Mouse (Mus musculus): Measurements from ENCODE around the gene Atg7. TPM values are rescaled to one million over a fixed set of nuclear protein-coding genes. Genes with fewer than 3 reads are reported as not detected.

The Atg7 gene
- polyA plus RNA-seq, 1 experiment from 2014 or later: 18.7 TPM

DNA sequence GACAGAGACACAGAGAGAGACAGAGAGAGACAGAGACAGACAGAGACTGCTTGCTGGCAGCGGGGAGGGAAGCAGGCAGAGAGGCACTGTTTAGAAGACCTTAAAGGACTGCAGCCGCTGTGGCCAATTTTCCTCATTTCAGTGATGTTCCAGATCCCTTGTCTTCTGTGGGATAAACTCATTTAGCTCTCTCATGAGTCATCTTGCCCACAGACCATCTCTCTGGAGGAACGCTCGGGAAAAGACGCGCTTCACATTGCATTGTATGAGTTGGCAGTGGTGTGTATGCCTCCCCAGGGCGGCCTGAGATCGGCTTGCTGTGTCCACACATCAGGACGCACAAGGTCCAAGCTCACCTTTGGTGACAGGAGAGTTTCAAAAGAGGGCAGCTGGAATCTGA is 151.8 kb downstream of the Atg7 start:
- Histone ChIP-seq H3K4me3 (no peak overlapping the region), H3K36me3 (no peaks in the 10 kb centered on the region), H3K27me3 (no peaks in the 10 kb centered on the region), H3K4me1 (peaks cover 37% of the 10 kb centered on the region), H3K9ac (no peak overlapping the region), H3K4me2 (replicated peaks) (no peak overlapping the region), H3K9me3 (no peaks in the 10 kb centered on the region), H3K27ac (no peak overlapping the region)
- 95% methylated on average over 9 of the region's 9 CpGs for WGBS
- no peak for ATAC-seq (ENCODE audit: low FRiP score, low read depth)

DNA sequence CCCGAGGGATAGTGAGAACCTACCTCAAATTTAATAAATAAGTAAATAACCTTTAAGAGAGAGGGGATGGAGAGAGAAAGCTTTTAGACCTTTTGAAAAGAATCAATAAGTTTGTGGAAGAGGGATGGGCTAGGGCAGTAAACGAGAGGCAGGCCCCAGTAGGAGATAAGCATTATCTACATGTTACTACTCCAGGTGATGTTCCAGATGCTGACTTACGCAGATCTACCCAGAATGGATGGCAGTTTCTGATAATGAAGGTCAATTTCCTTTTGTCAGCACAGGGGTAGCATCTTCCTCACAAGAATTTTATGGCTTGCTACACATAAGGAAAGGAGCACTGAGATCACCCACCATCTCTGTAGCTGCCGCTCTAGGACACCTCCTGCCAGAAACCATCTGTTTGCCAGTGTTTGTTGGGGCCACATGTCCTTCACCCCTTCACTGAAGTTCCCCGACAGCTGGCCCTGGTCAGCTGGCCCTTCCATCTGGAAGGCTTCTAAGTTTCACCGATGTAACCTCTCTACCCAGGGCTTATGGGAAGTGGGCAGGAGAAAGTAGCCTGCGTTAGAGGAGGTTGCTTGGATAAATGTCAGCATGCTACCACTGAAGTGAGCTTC is 152.9 kb downstream of the Atg7 start:
- WGBS: 75% methylated on average over 7 of the region's 7 CpGs
- Histone ChIP-seq H3K4me3 (no peak overlapping the region), H3K4me2 (replicated peaks) (no peak overlapping the region), H3K4me1 (peaks cover 45% of the 10 kb centered on the region), H3K9me3 (no peaks in the 10 kb centered on the region), H3K27ac (no peak overlapping the region), H3K9ac (no peak overlapping the region), H3K27me3 (no peaks in the 10 kb centered on the region), H3K36me3 (no peaks in the 10 kb centered on the region)
- no peak for ATAC-seq (ENCODE audit: low FRiP score, low read depth)

DNA sequence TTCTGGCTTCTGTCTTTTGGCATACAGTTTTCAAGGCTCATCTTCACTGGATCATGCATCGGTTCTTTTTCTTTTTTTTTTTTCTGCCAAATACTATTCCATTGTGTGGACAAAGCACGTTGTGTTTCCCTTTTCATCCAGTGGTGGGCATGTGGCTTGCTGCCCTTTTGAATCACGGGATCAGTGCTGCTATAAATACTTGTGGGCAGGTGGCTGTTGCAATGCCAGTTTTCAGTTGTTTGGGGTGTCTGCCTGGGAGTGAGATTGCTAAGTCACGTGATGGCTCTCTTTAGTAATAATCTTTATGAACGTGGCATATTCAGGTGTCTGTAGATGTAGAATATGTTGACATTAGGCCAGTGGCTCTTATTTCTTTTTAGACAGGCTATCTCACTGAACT is 155.0 kb downstream of the Atg7 start:
- no peak overlapping the region for H3K9ac ChIP-seq
- H3K9me3 ChIP-seq: no peaks in the 10 kb centered on the region
- no peak overlapping the region for H3K27ac ChIP-seq
- H3K4me2 ChIP-seq (replicated peaks): no peak overlapping the region
- WGBS: 80% methylated on average over 5 of the region's 5 CpGs
- no peak for ATAC-seq (ENCODE audit: low FRiP score, low read depth)
- H3K4me3 ChIP-seq: no peak overlapping the region
- H3K4me1 ChIP-seq: peaks cover 47% of the 10 kb centered on the region
- no peaks in the 10 kb centered on the region for H3K27me3 ChIP-seq
- H3K36me3 ChIP-seq: no peaks in the 10 kb centered on the region

DNA sequence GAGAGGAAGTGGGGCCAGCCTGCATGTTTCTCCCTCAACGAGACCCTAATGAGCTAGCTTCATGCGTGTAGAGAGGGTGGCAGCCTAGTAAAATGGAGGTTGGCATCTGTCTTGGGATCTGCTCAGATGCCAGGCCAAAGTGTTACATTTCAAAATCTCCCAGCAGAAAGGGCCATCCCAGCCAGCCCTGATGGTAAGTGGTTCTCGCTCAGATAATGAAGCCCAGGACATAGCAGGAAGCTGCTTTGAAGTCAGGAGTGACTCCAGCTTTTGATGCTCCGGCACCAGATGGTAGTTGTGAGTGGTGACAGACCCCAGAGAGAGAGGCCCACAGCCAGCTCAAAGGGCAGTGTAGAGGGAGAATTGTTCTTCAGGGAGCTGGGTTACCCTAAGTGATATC is 155.8 kb downstream of the Atg7 start:
- ATAC-seq (ENCODE audit: low FRiP score, low read depth): no peak
- Histone ChIP-seq H3K4me1 (peaks cover 55% of the 10 kb centered on the region), H3K36me3 (no peaks in the 10 kb centered on the region), H3K4me2 (replicated peaks) (no peak overlapping the region), H3K27me3 (no peaks in the 10 kb centered on the region), H3K27ac (no peak overlapping the region), H3K9me3 (no peaks in the 10 kb centered on the region), H3K4me3 (no peak overlapping the region), H3K9ac (no peak overlapping the region)
- WGBS: 29% methylated on average over 4 of the region's 4 CpGs

DNA sequence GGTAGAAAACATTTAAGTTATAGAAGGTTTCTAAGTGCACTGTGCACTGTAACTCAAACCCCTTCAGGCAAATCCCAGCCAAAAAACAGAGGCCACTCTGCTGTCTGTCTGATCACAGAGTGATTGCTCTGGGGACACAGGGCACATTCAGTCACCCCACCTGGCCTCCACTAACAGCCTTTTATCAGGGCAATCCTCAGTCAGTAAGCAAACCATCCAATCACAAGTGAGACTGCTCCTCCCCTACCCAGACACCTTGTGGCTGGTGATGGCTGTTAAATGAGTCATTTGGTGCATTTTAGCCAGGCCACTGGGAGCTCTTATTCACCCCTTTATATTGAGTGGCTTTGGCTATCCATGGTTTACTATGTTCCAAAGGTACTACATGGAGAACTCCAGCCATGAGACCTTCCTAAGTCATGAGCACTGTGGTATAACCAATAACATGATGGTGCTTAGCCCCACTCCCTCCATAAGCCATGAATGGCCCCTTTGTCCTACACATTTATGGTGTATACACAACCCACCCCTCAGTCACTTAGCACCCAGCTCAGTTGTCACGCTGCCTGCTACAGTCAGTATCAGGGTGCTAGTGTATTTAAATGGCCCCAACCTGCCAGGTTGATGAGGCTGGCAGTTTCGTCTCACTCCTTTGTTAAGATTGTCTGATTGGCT is 157.5 kb downstream of the Atg7 start:
- H3K36me3 ChIP-seq: no peaks in the 10 kb centered on the region
- H3K27ac ChIP-seq: peak overlapping the region; percentile 58
- ATAC-seq (ENCODE audit: low FRiP score, low read depth): peak; percentile 67
- H3K9me3 ChIP-seq: no peaks in the 10 kb centered on the region
- 0 out of 2 replicates have a peak overlapping the region, but pooled peaks have one; percentile 31 for H3K9ac ChIP-seq
- 41% methylated on average over 2 of the region's 2 CpGs for WGBS
- H3K4me1 ChIP-seq: peaks cover 71% of the 10 kb centered on the region
- no peaks in the 10 kb centered on the region for H3K27me3 ChIP-seq
- H3K4me2 ChIP-seq (replicated peaks): no peak overlapping the region
- no peak overlapping the region for H3K4me3 ChIP-seq

DNA sequence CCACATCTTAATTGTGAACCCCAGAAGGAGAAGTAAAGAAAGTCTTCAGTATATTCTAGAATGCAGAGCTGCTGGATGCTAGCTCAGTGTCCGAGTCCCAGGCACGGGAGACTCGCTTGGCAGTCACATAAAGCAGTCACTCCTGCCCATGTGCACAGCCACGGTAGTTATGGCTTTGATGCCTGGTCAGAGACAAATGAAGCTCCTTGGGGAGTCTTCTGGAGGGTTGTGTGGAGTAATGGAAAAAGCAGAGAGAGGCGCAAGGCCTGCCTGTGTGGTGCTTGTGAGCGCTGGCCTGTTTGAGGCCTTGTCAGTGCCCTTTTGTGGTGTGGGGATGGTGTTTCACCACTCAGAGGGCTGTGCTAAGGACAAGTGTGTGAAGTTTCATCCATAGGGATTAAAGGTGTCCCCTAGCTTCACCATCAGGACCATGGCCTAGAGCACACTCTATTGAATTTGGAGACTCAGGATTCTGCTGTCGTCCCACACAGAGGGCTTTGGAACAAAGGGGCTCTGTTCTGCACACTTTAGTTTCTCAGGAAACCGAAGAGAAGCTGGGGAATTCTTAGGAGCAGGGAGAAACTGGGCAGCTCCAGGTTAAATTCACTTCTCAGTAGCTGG is 161.1 kb downstream of the Atg7 start:
- Histone ChIP-seq H3K4me1 (peaks cover 74% of the 10 kb centered on the region), H3K9ac (no peak overlapping the region), H3K9me3 (no peaks in the 10 kb centered on the region), H3K4me2 (replicated peaks) (no peak overlapping the region), H3K27ac (peak overlapping the region; percentile 73; the same call in 1 of the 2 replicates), H3K36me3 (no peaks in the 10 kb centered on the region), H3K27me3 (no peaks in the 10 kb centered on the region), H3K4me3 (no peak overlapping the region)
- no peak for ATAC-seq (ENCODE audit: low FRiP score, low read depth)
- 44% methylated on average over 8 of the region's 8 CpGs for WGBS

DNA sequence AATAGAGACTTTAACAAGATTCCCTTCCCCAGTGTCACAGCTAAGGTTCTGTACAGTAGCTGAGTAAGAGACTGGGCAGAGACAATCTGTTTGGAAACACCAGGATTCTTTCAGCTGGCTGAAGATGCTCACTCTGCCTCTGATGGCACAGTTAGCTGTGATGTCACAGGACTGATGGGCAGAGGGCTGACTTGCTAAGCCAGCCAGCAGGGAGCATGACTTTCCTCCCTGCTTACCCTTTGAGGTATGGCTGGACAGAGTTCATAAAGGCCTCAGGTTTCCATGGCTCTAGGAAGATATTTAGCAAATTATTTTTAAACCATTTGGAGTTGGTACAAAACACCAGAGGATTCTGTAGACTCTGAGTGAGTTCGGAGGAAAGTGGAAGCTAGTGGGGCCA is 162.0 kb downstream of the Atg7 start:
- ATAC-seq (ENCODE audit: low FRiP score, low read depth): no peak
- Histone ChIP-seq H3K9me3 (no peaks in the 10 kb centered on the region), H3K27me3 (no peaks in the 10 kb centered on the region), H3K4me2 (replicated peaks) (no peak overlapping the region), H3K36me3 (no peaks in the 10 kb centered on the region), H3K4me1 (peaks cover 74% of the 10 kb centered on the region), H3K4me3 (no peak overlapping the region), H3K27ac (0 out of 2 replicates have a peak overlapping the region, but pooled peaks have one; percentile 28), H3K9ac (no peak overlapping the region)
- 67% methylated on average over 1 of the region's 1 CpGs for WGBS

DNA sequence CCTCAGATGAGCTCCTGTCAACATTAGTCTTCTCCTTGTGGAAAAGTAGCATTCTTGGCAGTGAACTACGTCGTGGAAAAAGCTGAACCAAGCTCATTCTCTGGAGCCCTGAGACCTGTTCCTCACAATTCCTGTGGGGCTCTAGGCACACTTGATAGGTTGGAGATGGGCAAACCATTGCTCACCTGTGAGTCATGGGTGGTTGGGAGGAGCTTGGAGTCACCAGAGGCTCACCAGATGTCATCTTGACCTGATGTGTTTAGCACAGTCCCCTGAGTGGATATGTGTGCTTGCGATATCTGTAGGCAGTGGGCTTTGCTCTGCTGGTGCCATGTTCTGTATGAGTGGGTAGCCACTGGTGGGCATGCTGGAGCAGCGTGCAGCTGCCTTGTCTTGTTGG is 163.0 kb downstream of the Atg7 start:
- no peak overlapping the region for H3K27ac ChIP-seq
- WGBS: 93% methylated on average over 4 of the region's 4 CpGs
- H3K36me3 ChIP-seq: no peaks in the 10 kb centered on the region
- no peak overlapping the region for H3K4me3 ChIP-seq
- no peaks in the 10 kb centered on the region for H3K27me3 ChIP-seq
- ATAC-seq (ENCODE audit: low FRiP score, low read depth): no peak
- H3K9me3 ChIP-seq: no peaks in the 10 kb centered on the region
- no peak overlapping the region for H3K9ac ChIP-seq
- no peak overlapping the region for H3K4me2 ChIP-seq (replicated peaks)
- H3K4me1 ChIP-seq: peaks cover 72% of the 10 kb centered on the region

DNA sequence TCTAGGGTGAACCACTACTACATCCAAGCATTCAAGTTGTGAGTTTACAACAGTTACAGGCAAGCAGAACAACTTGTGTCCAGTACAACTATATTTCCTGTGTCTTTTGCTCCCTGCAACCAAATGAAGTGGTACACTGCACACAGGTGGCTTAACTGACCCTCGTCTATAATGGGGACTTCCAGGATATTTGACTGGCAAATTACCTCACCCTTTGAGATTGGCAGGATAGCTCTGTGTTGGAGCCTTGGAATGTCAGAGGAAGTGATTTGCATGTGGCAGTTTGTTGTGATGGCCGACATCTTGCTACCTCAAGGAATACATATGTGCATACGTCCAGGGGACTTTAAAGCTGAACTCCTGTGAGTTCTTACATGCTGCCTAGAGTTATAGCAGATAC is 164.6 kb downstream of the Atg7 start:
- no peaks in the 10 kb centered on the region for H3K9me3 ChIP-seq
- H3K4me2 ChIP-seq (replicated peaks): no peak overlapping the region
- H3K36me3 ChIP-seq: no peaks in the 10 kb centered on the region
- H3K27me3 ChIP-seq: no peaks in the 10 kb centered on the region
- H3K9ac ChIP-seq: no peak overlapping the region
- ATAC-seq (ENCODE audit: low FRiP score, low read depth): no peak
- no peak overlapping the region for H3K4me3 ChIP-seq
- peaks cover 63% of the 10 kb centered on the region for H3K4me1 ChIP-seq
- 77% methylated on average over 3 of the region's 3 CpGs for WGBS
- no peak overlapping the region for H3K27ac ChIP-seq

DNA sequence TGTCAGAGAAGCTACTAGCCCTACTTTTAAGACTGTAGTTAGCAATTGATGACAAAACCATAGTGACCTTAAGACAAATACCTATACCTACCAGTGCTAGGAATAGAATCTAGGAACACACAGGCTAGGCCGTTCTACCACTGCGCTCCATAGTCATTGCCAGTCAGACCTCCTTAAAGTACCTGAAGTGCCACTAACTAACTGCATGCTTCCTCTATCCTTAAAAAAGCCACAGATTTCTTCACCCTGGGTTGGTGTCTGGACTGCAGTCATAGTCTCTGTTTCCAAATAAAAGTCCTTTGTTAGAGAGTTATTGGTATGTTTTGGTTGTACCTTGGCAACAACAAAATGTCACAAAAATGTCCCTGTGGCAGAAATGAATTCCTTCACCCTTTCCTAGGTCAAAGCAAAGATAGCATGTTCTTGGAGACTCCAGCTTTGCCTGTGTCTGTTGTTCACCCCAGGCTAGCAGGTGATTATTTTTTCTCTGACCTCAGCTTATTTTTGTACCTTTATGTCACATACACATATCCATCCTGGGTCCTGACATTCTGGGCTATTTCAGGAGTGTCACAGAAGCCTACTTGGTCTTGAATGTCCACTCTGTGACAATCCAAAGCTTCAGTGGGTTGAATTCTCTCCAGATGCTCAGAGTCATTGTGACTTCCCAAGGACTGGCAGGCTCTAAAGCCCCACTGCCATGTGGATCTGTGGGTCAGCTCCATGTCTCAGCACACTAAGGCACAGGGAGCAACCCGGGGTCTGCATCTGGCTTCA is 165.9 kb downstream of the Atg7 start:
- no peaks in the 10 kb centered on the region for H3K36me3 ChIP-seq
- H3K27ac ChIP-seq: no peak overlapping the region; the same call in 1 of the 2 replicates
- no peak overlapping the region for H3K9ac ChIP-seq
- no peak for ATAC-seq (ENCODE audit: low FRiP score, low read depth)
- H3K4me1 ChIP-seq: peaks cover 59% of the 10 kb centered on the region
- no peaks in the 10 kb centered on the region for H3K9me3 ChIP-seq
- no peaks in the 10 kb centered on the region for H3K27me3 ChIP-seq
- no peak overlapping the region for H3K4me2 ChIP-seq (replicated peaks)
- no peak overlapping the region for H3K4me3 ChIP-seq
- WGBS: 81% methylated on average over 3 of the region's 3 CpGs

DNA sequence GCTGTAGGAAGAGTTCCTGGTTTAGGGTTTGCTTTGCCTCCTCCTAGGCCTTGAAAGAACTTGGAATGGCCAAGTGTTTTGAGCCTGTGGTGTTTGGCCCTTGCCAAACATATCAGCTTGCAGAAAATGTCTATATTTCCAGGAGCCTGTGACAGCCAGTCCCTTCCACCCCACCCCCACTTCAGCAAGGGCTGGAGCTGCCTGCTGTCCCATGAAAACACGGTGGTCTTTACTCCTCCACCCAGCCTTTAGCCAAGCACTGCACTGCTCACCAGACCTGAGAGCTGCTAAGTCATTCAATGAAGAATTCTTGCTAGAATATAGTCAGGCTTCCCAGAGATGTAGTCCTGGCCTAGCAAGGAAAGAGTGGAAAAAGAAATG is 166.5 kb downstream of the Atg7 start:
- no peak overlapping the region; the same call in 1 of the 2 replicates for H3K27ac ChIP-seq
- peaks cover 57% of the 10 kb centered on the region for H3K4me1 ChIP-seq
- ATAC-seq (ENCODE audit: low FRiP score, low read depth): no peak

DNA sequence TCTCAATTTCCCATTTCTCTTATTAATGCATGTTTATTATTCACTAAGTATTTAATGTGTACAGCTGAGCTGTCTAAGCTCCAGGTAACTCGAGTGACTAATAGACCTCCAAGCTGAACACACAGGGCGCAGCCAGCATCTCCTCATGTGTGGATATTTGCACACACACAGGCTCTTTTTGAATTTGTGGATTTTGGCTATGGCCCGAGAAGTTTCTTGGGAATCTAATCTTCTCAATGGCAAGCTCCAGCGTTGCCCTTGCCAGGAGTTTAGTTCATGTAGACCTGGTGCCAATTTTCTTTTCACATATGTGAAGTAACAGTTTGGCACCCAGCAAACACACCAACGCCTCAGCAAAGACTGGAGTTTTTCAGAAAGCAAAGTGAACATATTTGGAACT is 169.4 kb downstream of the Atg7 start:
- no peaks in the 10 kb centered on the region for H3K27me3 ChIP-seq
- no peak overlapping the region for H3K4me3 ChIP-seq
- no peak overlapping the region for H3K27ac ChIP-seq
- no peaks in the 10 kb centered on the region for H3K36me3 ChIP-seq
- H3K4me2 ChIP-seq (replicated peaks): no peak overlapping the region
- no peak overlapping the region for H3K9ac ChIP-seq
- WGBS: 61% methylated on average over 5 of the region's 5 CpGs
- ATAC-seq (ENCODE audit: low FRiP score, low read depth): peak; percentile 33; the same call in 1 of the 2 replicates
- no peaks in the 10 kb centered on the region; the same call in 1 of the 2 replicates for H3K9me3 ChIP-seq
- peaks cover 52% of the 10 kb centered on the region for H3K4me1 ChIP-seq

More for the DNA sequence above, 166.5 kb downstream of the Atg7 start:
- 4% methylated on average over 1 of the region's 1 CpGs for WGBS
- H3K4me3 ChIP-seq: no peak overlapping the region
- H3K36me3 ChIP-seq: no peaks in the 10 kb centered on the region
- no peaks in the 10 kb centered on the region for H3K27me3 ChIP-seq
- H3K4me2 ChIP-seq (replicated peaks): no peak overlapping the region
- H3K9ac ChIP-seq: no peak overlapping the region
- H3K9me3 ChIP-seq: no peaks in the 10 kb centered on the region
